Mouse (Mus musculus) liver, embryonic 14.5 days (tissue): Measurements from ENCODE around the gene Mex3a. TPM values are rescaled to one million over a fixed set of nuclear protein-coding genes. Genes with fewer than 3 reads are reported as not detected.

Source experiments
- ATAC-seq: fragments of 200-750 bp; cut with Nextera tagmentation; 2 replicates; pipeline ENCODE4 v1.8.0; 2017; ENCODE audit warnings: moderate number of reproducible peaks, mild to moderate bottlenecking, moderate library complexity; ENCODE audit not compliant: insufficient read depth
- DNase-seq, 3 experiments: peaks; one replicate each; pipeline ENCODE4 v3.0.0-alpha.2; 2012 to 2013; ENCODE audit warnings: low read depth in 3 of 3, low spot score in 3 of 3
- H3K27ac ChIP-seq: fragments of 300-500 bp; sonication (generic); 2 replicates; pipeline ENCODE4 v1.5.1; 2014; ENCODE audit warnings: moderate library complexity, mild to moderate bottlenecking, control low read depth, inconsistent platforms
- H3K27me3 ChIP-seq: fragments of 300-500 bp; sonication (generic); 2 replicates; pipeline ENCODE4 v1.6.1; 2014; ENCODE audit warnings: mild to moderate bottlenecking, low read length, moderate library complexity; ENCODE audit not compliant: control insufficient read depth, insufficient read depth
- H3K36me3 ChIP-seq: fragments of 300-500 bp; sonication (generic); replicated peaks from 2 replicates; pipeline ENCODE4 v1.6.1; 2014; ENCODE audit warnings: low read depth; ENCODE audit not compliant: control insufficient read depth, insufficient read depth
- H3K4me1 ChIP-seq, 2 experiments: fragments of 200-500 bp in 1 of 2; fragments of 300-500 bp in 1 of 2; sonication (generic) in 1 of 2; replicated peaks; 2 replicates each; pipeline ENCODE4 v1.6.1; 2012 to 2014; ENCODE audit warnings: antibody characterized with exemption in 1 of 2, inconsistent platforms in 1 of 2, low read length in 1 of 2; ENCODE audit not compliant: control insufficient read depth in 2 of 2, insufficient read depth in 2 of 2
- H3K4me2 ChIP-seq: fragments of 300-500 bp; sonication (generic); 2 replicates; pipeline ENCODE4 v1.6.1; 2014; ENCODE audit warnings: low read depth, mild to moderate bottlenecking, control low read depth, moderate library complexity
- H3K4me3 ChIP-seq, 2 experiments: fragments of 200-500 bp in 1 of 2; fragments of 300-500 bp in 1 of 2; sonication (generic) in 1 of 2; 2 replicates each; pipeline ENCODE4 v1.5.1; 2012 to 2014; ENCODE audit warnings: low read depth in 2 of 2, low read length in 2 of 2, mild to moderate bottlenecking in 2 of 2, control low read depth in 1 of 2, inconsistent platforms in 1 of 2, moderate library complexity in 1 of 2; ENCODE audit not compliant: insufficient read depth in 1 of 2
- H3K9ac ChIP-seq: fragments of 300-500 bp; sonication (generic); replicated peaks from 2 replicates; pipeline ENCODE4 v1.6.1; 2014; ENCODE audit warnings: mild to moderate bottlenecking, control low read depth, moderate library complexity
- H3K9me3 ChIP-seq: fragments of 300-500 bp; sonication (generic); 2 replicates; pipeline ENCODE4 v1.6.1; 2016; ENCODE audit warnings: low read length, mixed read lengths; ENCODE audit not compliant: control insufficient read depth
- CTCF ChIP-seq: IDR thresholded peaks from 2 replicates; pipeline ENCODE4 v1.5.1; 2016; ENCODE audit warnings: antibody characterized with exemption, low read depth, control low read depth
- EP300 ChIP-seq: IDR thresholded peaks from 2 replicates; pipeline ENCODE4 v1.6.1; 2016; ENCODE audit warnings: antibody characterized with exemption, low read depth
- WGBS: fragments of 180-500 bp; shearing (Covaris S2); extraction: QIAGEN DNeasy Blood & Tissue Kit; methylation state at CpG from one replicate; pipeline ENCODE4 v1.1.7; 2014; ENCODE audit not compliant: insufficient replicate concordance; 5-methylcytosine and 5-hydroxymethylcytosine counted together
- polyA plus RNA-seq, 2 experiments: library from polyadenylated mRNA; depleted of rRNA in 1 of 2; stranded (reverse) in 1 of 2; unstranded in 1 of 2; fragments of >200 nt; fragmentation: Nextera tagmentation in 1 of 2; extraction: Ambion mirVana in 1 of 2; gene quantifications; 2 replicates each; pipeline versions ENCODE4 v1.2.1 to v1.2.3; 2012 to 2014

Gene Mex3a
- polyA plus RNA-seq, 2 experiments, result 0.74 to 1.1 TPM

- Histone ChIP-seq H3K9me3 (no peaks in the 10 kb centered on the region), H3K4me2 (no peak overlapping the region), H3K27me3 (no peaks in the 10 kb centered on the region), H3K27ac (no peak overlapping the region; the same call in 1 of the 2 replicates), H3K4me1 (peaks cover 0 to 6% of the 10 kb centered on the region in 2 experiments; a peak in 1 of 4 replicates), H3K4me3 (no peak overlapping the region), H3K9ac (no peak overlapping the region), H3K36me3 (peaks cover 29% of the 10 kb centered on the region)
- DNase-seq (no peak), ATAC-seq (no peak)
- 62% methylated on average over 2 of the region's 2 CpGs for WGBS
- no peak for TF ChIP-seq CTCF
- no peak for TF ChIP-seq EP300
These were observed 36.4 kb downstream of the Mex3a start for GRCm38 (mm10) chr3:88568615-88569014.

GRCm38 (mm10) chr3:88569093-88569492 is 36.9 kb downstream of the Mex3a start:
- TF ChIP-seq CTCF, result no peak
- no peak for TF ChIP-seq EP300
- Histone ChIP-seq H3K4me3 (no peak overlapping the region), H3K4me2 (no peak overlapping the region), H3K4me1 (peaks cover 0 to 6% of the 10 kb centered on the region in 2 experiments; a peak in 1 of 4 replicates), H3K36me3 (peaks cover 26% of the 10 kb centered on the region), H3K9ac (no peak overlapping the region), H3K27me3 (no peaks in the 10 kb centered on the region), H3K27ac (no peak overlapping the region), H3K9me3 (no peaks in the 10 kb centered on the region)
- 63% methylated on average over 2 of the region's 2 CpGs for WGBS
- DNase-seq, result no peak
- ATAC-seq, result peak; percentile 53

- Histone ChIP-seq H3K27me3 (no peaks in the 10 kb centered on the region), H3K9me3 (no peaks in the 10 kb centered on the region), H3K27ac (no peak overlapping the region), H3K9ac (no peak overlapping the region), H3K4me3 (no peak overlapping the region), H3K4me1 (peaks cover 0 to 6% of the 10 kb centered on the region in 2 experiments; a peak in 1 of 4 replicates), H3K36me3 (peaks cover 22% of the 10 kb centered on the region), H3K4me2 (no peak overlapping the region)
- 80% methylated on average over 5 of the region's 5 CpGs for WGBS
- DNase-seq (no peak), ATAC-seq (no peak)
- no peak for TF ChIP-seq EP300
- TF ChIP-seq CTCF, result no peak
These were observed 37.5 kb downstream of the Mex3a start for GRCm38 (mm10) chr3:88569694-88570093.

- no peak for TF ChIP-seq EP300
- no peak for TF ChIP-seq CTCF
- no peak for ATAC-seq
- H3K4me1 ChIP-seq, result peaks cover 0 to 6% of the 10 kb centered on the region in 2 experiments; a peak in 1 of 4 replicates
These were observed 38.1 kb downstream of the Mex3a start for GRCm38 (mm10) chr3:88570341-88570740.

GRCm38 (mm10) chr3:88571856-88572255 is 39.7 kb downstream of the Mex3a start:
- no peak overlapping the region for H3K9ac ChIP-seq

More at GRCm38 (mm10) chr3:88570341-88570740, 38.1 kb downstream of the Mex3a start:
- Histone ChIP-seq H3K4me3 (no peak overlapping the region), H3K36me3 (peaks cover 22% of the 10 kb centered on the region), H3K9me3 (no peaks in the 10 kb centered on the region), H3K4me2 (no peak overlapping the region), H3K27ac (no peak overlapping the region), H3K27me3 (no peaks in the 10 kb centered on the region), H3K9ac (no peak overlapping the region)
- WGBS, result 80% methylated on average over 10 of the region's 10 CpGs
- no peak for DNase-seq

More at GRCm38 (mm10) chr3:88571856-88572255, 39.7 kb downstream of the Mex3a start:
- H3K36me3 ChIP-seq, result peaks cover 13% of the 10 kb centered on the region
- H3K27me3 ChIP-seq, result no peaks in the 10 kb centered on the region
- H3K4me3 ChIP-seq, result no peak overlapping the region
- H3K4me2 ChIP-seq, result no peak overlapping the region
- DNase-seq, result no peak
- no peak for TF ChIP-seq EP300
- no peak for TF ChIP-seq CTCF
- no peak overlapping the region for H3K27ac ChIP-seq
- 56% methylated on average over 1 of the region's 1 CpGs for WGBS
- no peaks in the 10 kb centered on the region for H3K9me3 ChIP-seq
- ATAC-seq, result no peak
- H3K4me1 ChIP-seq, result peaks cover 0 to 6% of the 10 kb centered on the region in 2 experiments; a peak in 1 of 4 replicates
